Mouse (Mus musculus) liver, embryonic 16.5 days (tissue): ENCODE results near the gene Coro1a. TPM values are rescaled to one million over a fixed set of nuclear protein-coding genes. Genes with fewer than 3 reads are reported as not detected.

Experiments
- polyA plus RNA-seq: library from polyadenylated mRNA; unstranded; fragments of >200 nt; fragmentation: Nextera tagmentation; extraction: Ambion mirVana; gene quantifications from 2 replicates; pipeline ENCODE4 v1.2.1, GENCODE M21; 2015

Coro1a gene
- polyA plus RNA-seq, 1 experiment from 2014 or later = 105 TPM

Other genes starting within 250 kb of the Coro1a start
- gene Atp2a1, start 244.7 kb downstream of the Coro1a start, polyA plus RNA-seq = 8.7 and 22.0 TPM in 2 replicates
- gene Sh2b1, start 232.4 kb downstream of the Coro1a start, polyA plus RNA-seq = 14.2 and 14.5 TPM in 2 replicates
- gene Tufm, start 220.4 kb downstream of the Coro1a start, polyA plus RNA-seq = 81.0 and 84.0 TPM in 2 replicates
- 21.6 and 24.5 TPM in 2 replicates for gene Atxn2l, start 204.3 kb downstream of the Coro1a start, polyA plus RNA-seq
- gene Eif3c, start 141.4 kb downstream of the Coro1a start, polyA plus RNA-seq = 87.8 and 93.1 TPM in 2 replicates
- gene Apobr, start 122.8 kb downstream of the Coro1a start, polyA plus RNA-seq = 2.3 and 2.4 TPM in 2 replicates
- gene Cln3, start 122.0 kb downstream of the Coro1a start, polyA plus RNA-seq = 11.7 and 11.9 TPM in 2 replicates
- 0.09 and 0.27 TPM in 2 replicates for gene Il27, start 112.8 kb downstream of the Coro1a start, polyA plus RNA-seq
- 4.2 and 5.8 TPM in 2 replicates for gene Nupr1, start 76.9 kb downstream of the Coro1a start, polyA plus RNA-seq
- gene Sgf29, start 58.5 kb downstream of the Coro1a start, polyA plus RNA-seq = 20.8 and 28.6 TPM in 2 replicates
- 69.5 and 88.7 TPM in 2 replicates for gene Sult1a1, start 31.4 kb downstream of the Coro1a start, polyA plus RNA-seq
- gene Bola2, start 12.4 kb downstream of the Coro1a start, polyA plus RNA-seq = 72.6 and 78.4 TPM in 2 replicates
- 2.4 and 2.8 TPM in 2 replicates for gene Slx1b, start 12.0 kb downstream of the Coro1a start, polyA plus RNA-seq
- 19.6 and 22.3 TPM in 2 replicates for gene Mapk3, start 51.8 kb upstream of the Coro1a start, polyA plus RNA-seq
- 0.36 and 0.55 TPM in 2 replicates for gene Gdpd3, start 58.5 kb upstream of the Coro1a start, polyA plus RNA-seq
- gene Ypel3, start 69.2 kb upstream of the Coro1a start, polyA plus RNA-seq = 102 and 119 TPM in 2 replicates
- 0.90 and 1.3 TPM in 2 replicates for gene Tbx6, start 73.7 kb upstream of the Coro1a start, polyA plus RNA-seq
- gene Ppp4c, start 84.7 kb upstream of the Coro1a start, polyA plus RNA-seq = 82.2 and 91.1 TPM in 2 replicates
- gene Fam57b, start 89.9 kb upstream of the Coro1a start, polyA plus RNA-seq = not detected in 2 replicates
- gene 4930451I11Rik, start 123.9 kb upstream of the Coro1a start, polyA plus RNA-seq = not detected in 2 replicates
- not detected in 2 replicates for gene Doc2a, start 139.6 kb upstream of the Coro1a start, polyA plus RNA-seq
- 10.0 and 10.8 TPM in 2 replicates for gene Hirip3, start 154.2 kb upstream of the Coro1a start, polyA plus RNA-seq
- 25.7 and 26.6 TPM in 2 replicates for gene Ino80e, start 154.6 kb upstream of the Coro1a start, polyA plus RNA-seq
- gene Taok2, start 176.9 kb upstream of the Coro1a start, polyA plus RNA-seq = 11.7 and 13.2 TPM in 2 replicates
- 18.7 and 20.0 TPM in 2 replicates for gene Tmem219, start 215.1 kb upstream of the Coro1a start, polyA plus RNA-seq
- gene Kctd13, start 221.1 kb upstream of the Coro1a start, polyA plus RNA-seq = 3.2 and 3.8 TPM in 2 replicates
- gene Asphd1, start 241.8 kb upstream of the Coro1a start, polyA plus RNA-seq = not detected in 2 replicates
- gene Sez6l2, start 242.8 kb upstream of the Coro1a start, polyA plus RNA-seq = 0.15 and 0.19 TPM in 2 replicates